Mouse (Mus musculus) MEL (cell line): ENCODE measurements at regions not wholly inside any gene's neighbourhood (a gene's known extent, or its start where the extent isn't known, plus 50 kb on each side); places are given as distances from the start of the nearest gene placed in this dataset.

Experiments
- DNase-seq: peaks from one replicate; pipeline ENCODE4 v3.0.0; 2011; ENCODE audit warnings: low read depth, low spot score
- H3K27ac ChIP-seq: 2 replicates; pipeline ENCODE4 v1.5.1; 2012; ENCODE audit warnings: low read depth, mild to moderate bottlenecking, control low read depth, low read length, moderate library complexity; ENCODE audit not compliant: control insufficient read depth
- H3K27me3 ChIP-seq, 2 experiments: fragments of 150-350 bp in 1 of 2; sonication (generic) in 1 of 2; 2 replicates each; pipeline ENCODE4 v1.6.1; 2012; ENCODE audit warnings: low read length in 2 of 2, mild to moderate bottlenecking in 2 of 2, improper control_type of control experiment in 1 of 2, moderate library complexity in 1 of 2; ENCODE audit not compliant: insufficient read depth in 2 of 2, control insufficient read depth in 1 of 2
- H3K36me3 ChIP-seq, 2 experiments: 2 replicates each; pipeline ENCODE4 v1.6.1; 2012 to 2014; ENCODE audit warnings: low read length in 2 of 2, improper control_type of control experiment in 1 of 2, inconsistent platforms in 1 of 2, mild to moderate bottlenecking in 1 of 2; ENCODE audit not compliant: insufficient read depth in 2 of 2, control insufficient read depth in 1 of 2
- H3K4me1 ChIP-seq, 2 experiments: fragments of 150-350 bp in 1 of 2; sonication (generic) in 1 of 2; 2 replicates each; pipeline ENCODE4 v1.6.1; 2012; ENCODE audit warnings: low read length in 2 of 2, improper control_type of control experiment in 1 of 2, mild to moderate bottlenecking in 1 of 2; ENCODE audit not compliant: insufficient read depth in 2 of 2, control insufficient read depth in 1 of 2
- H3K4me3 ChIP-seq, 2 experiments: fragments of 150-350 bp in 1 of 2; sonication (generic) in 1 of 2; 2 replicates each; pipeline ENCODE4 v1.5.1; 2012; ENCODE audit warnings: low read depth in 2 of 2, low read length in 2 of 2, mild to moderate bottlenecking in 2 of 2, moderate library complexity in 2 of 2, control low read depth in 1 of 2, improper control_type of control experiment in 1 of 2; ENCODE audit not compliant: control insufficient read depth in 1 of 2, insufficient read depth in 1 of 2
- H3K79me2 ChIP-seq: 2 replicates; pipeline ENCODE4 v1.6.1; 2012; ENCODE audit warnings: mild to moderate bottlenecking, low read length, moderate library complexity; ENCODE audit not compliant: control insufficient read depth, poor library complexity, insufficient read depth
- H3K9ac ChIP-seq: 2 replicates; pipeline ENCODE4 v1.6.1; 2012; ENCODE audit warnings: low read depth, mild to moderate bottlenecking, control low read depth, low read length, moderate library complexity; ENCODE audit not compliant: control insufficient read depth, poor library complexity, severe bottlenecking
- H3K9me3 ChIP-seq: fragments of 150-350 bp; sonication (generic); replicated peaks from 2 replicates; pipeline ENCODE4 v1.6.1; 2012; ENCODE audit warnings: mild to moderate bottlenecking, low read length, improper control_type of control experiment, moderate library complexity; ENCODE audit not compliant: insufficient read depth
- BHLHE40 ChIP-seq: IDR thresholded peaks from 2 replicates; pipeline ENCODE4 v1.6.1; 2012; ENCODE audit warnings: low read depth, mild to moderate bottlenecking, inconsistent platforms, low read length, improper control_type of control experiment, borderline replicate concordance
- ELF1 ChIP-seq: IDR thresholded peaks from 2 replicates; pipeline ENCODE4 v1.6.1; 2014; ENCODE audit warnings: low read depth, mild to moderate bottlenecking, inconsistent platforms, low read length, improper control_type of control experiment, moderate library complexity
- EP300 ChIP-seq, 2 experiments: IDR thresholded peaks; 2 replicates each; pipeline ENCODE4 v1.6.1; 2011; ENCODE audit warnings: improper control_type of control experiment in 2 of 2, low read length in 2 of 2, low read depth in 1 of 2, mild to moderate bottlenecking in 1 of 2
- ETS1 ChIP-seq: IDR thresholded peaks from 2 replicates; pipeline ENCODE4 v1.6.1; 2012; ENCODE audit warnings: low read depth, mild to moderate bottlenecking, inconsistent platforms, low read length, improper control_type of control experiment, moderate library complexity
- GATA1 ChIP-seq: IDR thresholded peaks from 2 replicates; pipeline ENCODE4 v1.6.1; 2011; ENCODE audit warnings: low read depth, low read length, improper control_type of control experiment
- KAT2A ChIP-seq: conservative IDR thresholded peaks from 2 replicates; pipeline ENCODE4 v1.6.1; 2012; ENCODE audit warnings: low read depth, low read length, improper control_type of control experiment, inconsistent platforms
- MAFK ChIP-seq: IDR thresholded peaks from 2 replicates; pipeline ENCODE4 v1.6.1; 2011; ENCODE audit warnings: low read depth, mild to moderate bottlenecking, low read length, improper control_type of control experiment, borderline replicate concordance
- MAX ChIP-seq: IDR thresholded peaks from 2 replicates; pipeline ENCODE4 v1.6.1; 2011; ENCODE audit warnings: low read length, improper control_type of control experiment
- MAZ ChIP-seq: IDR thresholded peaks from 2 replicates; pipeline ENCODE4 v1.6.1; 2012; ENCODE audit warnings: low read depth, mild to moderate bottlenecking, inconsistent platforms, low read length, improper control_type of control experiment
- MYB ChIP-seq: IDR thresholded peaks from 2 replicates; pipeline ENCODE4 v1.6.1; 2011; ENCODE audit warnings: mild to moderate bottlenecking, low read depth, low read length, improper control_type of control experiment
- MYC ChIP-seq: IDR thresholded peaks from 2 replicates; pipeline ENCODE4 v1.6.1; 2011; ENCODE audit warnings: low read depth, mild to moderate bottlenecking, low read length, improper control_type of control experiment, moderate library complexity
- NELFE ChIP-seq: IDR thresholded peaks from 2 replicates; pipeline ENCODE4 v1.6.1; 2011; ENCODE audit warnings: low read depth, low read length, improper control_type of control experiment
- POLR2AphosphoS2 ChIP-seq: IDR thresholded peaks from 2 replicates; pipeline ENCODE4 v1.6.1; 2011; ENCODE audit warnings: low read length, improper control_type of control experiment
- POLR2AphosphoS5 ChIP-seq: IDR thresholded peaks from 2 replicates; pipeline ENCODE4 v1.6.1; 2012; ENCODE audit warnings: low read depth, borderline replicate concordance, mild to moderate bottlenecking, inconsistent platforms, low read length, moderate library complexity, mixed read lengths
- RCOR1 ChIP-seq: IDR thresholded peaks from 2 replicates; pipeline ENCODE4 v1.6.1; 2012; ENCODE audit warnings: low read depth, mild to moderate bottlenecking, inconsistent platforms, low read length, improper control_type of control experiment
- SIN3A ChIP-seq: IDR thresholded peaks from 2 replicates; pipeline ENCODE4 v1.6.1; 2012; ENCODE audit warnings: low read length, improper control_type of control experiment, inconsistent platforms
- SMC3 ChIP-seq: IDR thresholded peaks from 2 replicates; pipeline ENCODE4 v1.6.1; 2011; ENCODE audit warnings: low read depth, low read length, improper control_type of control experiment
- USF1 ChIP-seq: IDR thresholded peaks from 2 replicates; pipeline ENCODE4 v1.6.1; 2014; ENCODE audit warnings: low read depth, mild to moderate bottlenecking, inconsistent platforms, low read length, improper control_type of control experiment, moderate library complexity
- USF2 ChIP-seq, 2 experiments: IDR thresholded peaks; 2 replicates each; pipeline ENCODE4 v1.6.1; 2011 to 2012; ENCODE audit warnings: improper control_type of control experiment in 2 of 2, low read length in 2 of 2, borderline replicate concordance in 1 of 2, inconsistent platforms in 1 of 2, low read depth in 1 of 2, mild to moderate bottlenecking in 1 of 2; ENCODE audit not compliant: insufficient read depth in 1 of 2
- ZKSCAN1 ChIP-seq: IDR thresholded peaks from 2 replicates; pipeline ENCODE4 v1.6.1; 2012; ENCODE audit warnings: low read depth, mild to moderate bottlenecking, inconsistent platforms, low read length, improper control_type of control experiment, moderate library complexity
- ZNF384 ChIP-seq: IDR thresholded peaks from 2 replicates; pipeline ENCODE4 v1.6.1; 2012; ENCODE audit warnings: low read depth, mild to moderate bottlenecking, inconsistent platforms, low read length, improper control_type of control experiment

DNA sequence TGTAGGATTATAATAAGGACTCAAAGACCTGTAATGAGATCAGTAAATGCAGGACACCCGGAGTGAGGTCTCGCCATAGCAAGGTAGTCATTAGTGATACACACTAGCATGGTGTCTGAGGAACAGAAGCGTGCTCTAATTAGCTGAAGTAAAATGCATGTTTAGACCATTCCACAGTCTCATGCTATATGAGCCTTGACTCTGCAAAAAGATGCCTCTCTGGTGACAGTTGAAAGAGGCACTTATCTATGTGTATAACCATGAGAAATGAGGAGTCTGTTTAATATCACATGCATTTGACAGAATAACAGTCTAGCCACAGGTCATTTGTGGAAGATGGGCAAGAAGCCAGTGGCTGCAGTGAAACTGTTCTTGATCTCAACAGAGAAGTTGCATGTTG, 232.1 kb upstream of the Pex5l start:
- no peak overlapping the region for H3K9ac ChIP-seq
- H3K4me3 ChIP-seq = no peak overlapping the region
- no peak for DNase-seq
- TF ChIP-seq ZKSCAN1 (no peak), USF2 (IDR thresholded peaks at IDR 0.05; ENCODE audit: borderline replicate concordance in 1 of 2, insufficient read depth in 1 of 2, low read depth in 1 of 2, low read length in 2 of 2) (no peak), POLR2AphosphoS5 (no peak), SMC3 (no peak)
- no peaks in the 10 kb centered on the region for H3K79me2 ChIP-seq
- no peaks in the 10 kb centered on the region for H3K9me3 ChIP-seq
- H3K36me3 ChIP-seq = no peaks in the 10 kb centered on the region
- H3K27me3 ChIP-seq = no peaks in the 10 kb centered on the region
- no peaks in the 10 kb centered on the region for H3K4me1 ChIP-seq
- H3K27ac ChIP-seq = no peak overlapping the region

DNA sequence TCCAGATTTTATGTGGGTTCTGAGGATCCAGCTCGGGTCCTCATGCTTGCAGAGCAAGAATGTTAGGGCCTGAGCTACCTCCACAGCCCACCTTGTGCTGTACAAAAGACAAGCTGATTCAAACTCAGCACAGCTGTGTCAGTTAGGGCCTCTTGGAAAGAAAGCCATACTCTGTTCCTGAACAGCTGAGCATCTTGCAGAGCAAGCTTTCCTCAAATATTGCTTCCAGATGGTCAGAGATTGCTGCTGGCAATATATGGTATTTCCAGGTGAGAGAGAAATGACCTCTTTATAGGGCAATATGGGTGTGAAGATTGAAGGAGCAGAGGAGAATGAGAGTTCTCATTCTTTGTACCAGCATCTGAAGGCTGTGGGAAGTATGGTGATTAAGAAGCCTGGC, 229.8 kb upstream of the Pex5l start:
- DNase-seq = no peak
- Histone ChIP-seq H3K27me3 (no peaks in the 10 kb centered on the region), H3K9ac (no peak overlapping the region), H3K27ac (no peak overlapping the region), H3K79me2 (no peaks in the 10 kb centered on the region), H3K36me3 (no peaks in the 10 kb centered on the region), H3K4me3 (no peak overlapping the region), H3K9me3 (no peaks in the 10 kb centered on the region), H3K4me1 (no peaks in the 10 kb centered on the region)
- TF ChIP-seq ZNF384 (no peak), SMC3 (no peak), KAT2A (no peak), USF1 (no peak), EP300 (IDR thresholded peaks at IDR 0.05; ENCODE audit: low read depth in 1 of 2, low read length in 2 of 2) (no peak), MAFK (no peak), MAX (no peak), RCOR1 (no peak), ETS1 (no peak), ELF1 (no peak), SIN3A (no peak)

GRCm38 (mm10) chr3:33363521-33363920, 220.5 kb upstream of the Pex5l start:
- no peak for TF ChIP-seq POLR2AphosphoS2
- TF ChIP-seq MYC = no peak
- TF ChIP-seq NELFE = no peak
- no peak for TF ChIP-seq MAZ
- TF ChIP-seq GATA1 = no peak
- no peak for TF ChIP-seq USF1
- no peak for TF ChIP-seq BHLHE40
- TF ChIP-seq MYB = no peak
- no peaks in the 10 kb centered on the region for H3K36me3 ChIP-seq
- no peaks in the 10 kb centered on the region for H3K79me2 ChIP-seq
- no peak overlapping the region for H3K4me3 ChIP-seq
- H3K27ac ChIP-seq = no peak overlapping the region
- no peaks in the 10 kb centered on the region for H3K27me3 ChIP-seq
- no peaks in the 10 kb centered on the region for H3K4me1 ChIP-seq
- DNase-seq = no peak
- H3K9me3 ChIP-seq = no peaks in the 10 kb centered on the region
- H3K9ac ChIP-seq = no peak overlapping the region
